Mouse (Mus musculus) Muller cell, postnatal 12 days (primary cell): ENCODE results near the gene Usp9x.

ENCODE experiments used
- DNase-seq: peaks from one replicate; pipeline ENCODE4 v3.0.0-alpha.2; 2015; ENCODE audit errors: inconsistent ontology term

The Usp9x gene

DNA sequence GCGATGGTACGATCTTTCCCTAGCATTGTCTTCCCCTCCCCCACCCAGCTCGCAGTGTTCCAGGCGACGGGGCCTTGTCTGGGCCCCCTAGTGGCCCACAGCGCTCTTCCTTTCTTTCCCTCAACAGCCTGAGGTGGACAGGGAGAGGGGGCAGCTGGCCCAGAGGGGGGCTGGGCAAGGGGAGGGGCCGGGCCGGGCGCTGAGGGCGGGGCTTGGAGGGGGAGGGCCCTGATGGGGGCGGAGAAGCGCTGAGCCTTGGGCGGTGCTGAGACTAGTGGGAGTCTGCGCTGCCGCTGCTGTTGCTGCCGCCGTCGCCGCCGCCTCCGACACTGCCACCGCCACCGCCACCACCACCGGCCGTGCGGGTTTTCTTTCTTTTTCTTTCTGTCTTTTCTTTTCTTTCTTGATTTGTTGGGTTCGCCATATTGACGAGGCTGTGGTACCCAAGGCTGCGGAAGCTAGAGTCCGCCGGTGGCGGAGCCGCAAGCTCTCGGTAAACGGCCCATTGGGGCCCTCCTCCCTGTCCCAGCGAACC lies at the start of gene Usp9x:
Gene Usp9x, plus strand, starts transcription at position 258 of the 535 bp plus-strand sequence.
- peak; percentile 96 for DNase-seq

DNA sequence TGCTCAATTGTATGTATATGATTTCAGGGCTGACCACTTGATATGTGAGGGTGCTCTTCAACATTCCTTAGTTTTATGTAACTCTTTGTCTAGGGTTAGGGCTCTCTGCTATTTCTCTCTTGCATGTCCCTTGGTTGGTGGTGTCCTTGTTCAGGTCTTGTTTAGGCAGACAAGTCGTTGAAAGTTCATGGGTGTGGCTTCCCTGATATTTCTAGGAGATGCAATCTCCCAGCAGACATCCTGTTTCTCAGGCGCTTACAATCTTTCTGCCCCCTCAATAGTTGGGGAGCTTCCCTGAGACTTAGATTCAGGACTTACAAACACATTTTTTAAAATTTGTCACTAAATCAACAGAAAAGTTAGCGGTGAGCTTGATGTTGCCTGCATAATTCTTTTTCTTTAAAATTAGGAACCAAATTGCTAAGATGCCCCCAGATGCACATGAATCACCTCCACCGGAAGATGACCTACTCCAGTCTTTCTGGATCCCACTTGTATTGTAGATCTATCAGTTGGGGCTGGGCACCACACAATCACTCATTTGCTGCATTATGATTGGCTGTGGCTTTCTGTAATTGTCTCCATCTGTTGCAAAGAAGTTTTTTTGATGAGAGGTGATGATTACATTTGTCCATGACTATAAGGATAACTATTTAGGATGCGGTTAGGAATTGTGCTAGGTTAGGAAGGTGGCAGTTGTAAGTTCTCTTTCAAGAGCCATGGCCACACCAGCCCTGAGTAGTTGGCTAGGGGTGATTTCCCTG lies 48.6 kb upstream of the Usp9x start:
- no peak for DNase-seq

GRCm38 (mm10) chrX:13024539-13025202 lies 46.6 kb upstream of the Usp9x start:
- no peak for DNase-seq

DNA sequence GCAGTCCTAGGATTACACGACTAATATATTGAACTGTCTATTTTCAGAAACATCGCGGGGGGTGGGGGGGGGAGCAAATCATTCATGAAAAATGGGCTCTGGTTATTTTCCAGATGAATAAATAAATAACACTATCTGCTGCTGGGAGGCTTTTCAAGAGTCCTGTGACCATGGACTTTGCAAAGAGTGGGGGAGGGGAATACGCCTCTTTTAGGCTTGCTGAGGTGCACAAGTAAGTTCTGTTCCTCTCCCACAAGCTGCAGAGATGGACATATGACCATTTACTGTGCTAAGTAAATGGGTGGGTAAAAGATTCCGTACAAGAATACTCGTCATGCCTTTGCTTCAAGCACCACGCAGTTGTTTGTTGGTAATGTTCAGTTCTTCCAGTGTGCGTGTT lies 46.0 kb upstream of the Usp9x start:
- DNase-seq: no peak

- DNase-seq: no peak
These were observed 43.1 kb upstream of the Usp9x start for GRCm38 (mm10) chrX:13028156-13028555.

DNA sequence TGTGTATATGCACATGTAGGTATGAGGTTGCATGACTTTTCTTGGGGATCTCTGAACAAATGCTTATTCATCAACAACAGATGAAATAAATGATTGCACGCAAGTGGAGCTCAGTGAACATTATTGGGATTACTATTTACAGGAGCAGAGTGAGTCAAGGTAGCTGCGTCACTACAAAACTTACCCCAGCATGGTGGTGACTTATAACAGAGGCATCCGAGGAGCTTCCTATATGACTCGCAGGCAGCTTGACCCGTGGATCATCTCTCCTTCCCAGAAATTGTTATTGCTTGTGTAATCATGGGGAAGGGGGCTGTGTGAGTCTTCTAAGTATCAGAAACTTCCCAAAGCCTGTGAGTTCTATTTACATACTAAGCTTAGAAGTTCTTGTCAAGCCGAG lies 41.3 kb upstream of the Usp9x start:
- no peak for DNase-seq

DNA sequence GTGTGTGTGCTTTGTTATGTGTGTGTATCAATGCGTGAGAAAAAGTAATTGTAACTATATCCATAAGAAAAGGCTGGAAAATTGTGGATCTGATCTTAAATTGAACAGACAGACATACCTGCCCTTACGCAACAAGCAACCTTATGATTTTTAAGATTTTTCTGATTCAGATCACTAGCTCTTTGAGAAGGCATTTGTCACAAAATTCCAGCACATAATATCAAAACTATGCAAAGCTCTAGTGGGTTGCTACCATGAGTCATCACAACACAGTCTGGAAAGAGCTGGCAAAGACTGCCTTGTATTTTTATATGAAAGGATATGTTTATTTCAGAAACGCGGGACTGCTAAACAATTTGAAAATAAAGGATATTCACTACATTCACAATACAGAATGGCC lies 34.2 kb upstream of the Usp9x start:
- peak; percentile 74 for DNase-seq

GRCm38 (mm10) chrX:13039211-13039610 lies 32.1 kb upstream of the Usp9x start:
- DNase-seq: peak; percentile 82

GRCm38 (mm10) chrX:13040391-13040790 lies 30.9 kb upstream of the Usp9x start:
- DNase-seq: no peak

DNA sequence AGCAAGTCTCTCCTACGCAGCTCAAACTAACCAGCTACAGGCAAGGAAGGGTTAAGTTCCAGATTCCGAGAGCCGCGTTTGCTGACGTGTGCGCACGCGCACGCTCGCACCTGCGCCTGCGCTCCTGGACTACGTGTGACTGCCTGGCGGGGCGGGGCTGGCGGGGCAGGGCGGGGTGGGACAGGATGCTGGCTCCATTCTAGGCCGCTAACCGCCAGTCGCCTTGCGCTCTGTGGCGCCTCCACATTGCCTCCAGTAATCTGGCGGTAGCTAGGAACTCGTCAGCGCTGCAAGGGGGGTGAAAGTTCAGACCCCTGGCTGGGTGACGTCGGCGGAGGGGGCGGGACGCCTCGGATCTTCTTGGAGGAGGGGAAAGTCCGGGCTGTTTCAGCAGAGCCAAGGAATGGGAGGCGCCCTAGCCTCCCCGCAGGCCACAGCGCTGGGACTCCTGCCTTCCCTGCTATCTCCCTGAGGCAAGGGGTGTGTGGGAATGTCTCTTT lies 29.6 kb upstream of the Usp9x start:
- DNase-seq: peak; percentile 97

GRCm38 (mm10) chrX:13043780-13044179 lies 27.5 kb upstream of the Usp9x start:
- no peak for DNase-seq

GRCm38 (mm10) chrX:13044666-13045065 lies 26.6 kb upstream of the Usp9x start:
- DNase-seq: no peak

GRCm38 (mm10) chrX:13046893-13047435 lies 24.3 kb upstream of the Usp9x start:
- DNase-seq: no peak

DNA sequence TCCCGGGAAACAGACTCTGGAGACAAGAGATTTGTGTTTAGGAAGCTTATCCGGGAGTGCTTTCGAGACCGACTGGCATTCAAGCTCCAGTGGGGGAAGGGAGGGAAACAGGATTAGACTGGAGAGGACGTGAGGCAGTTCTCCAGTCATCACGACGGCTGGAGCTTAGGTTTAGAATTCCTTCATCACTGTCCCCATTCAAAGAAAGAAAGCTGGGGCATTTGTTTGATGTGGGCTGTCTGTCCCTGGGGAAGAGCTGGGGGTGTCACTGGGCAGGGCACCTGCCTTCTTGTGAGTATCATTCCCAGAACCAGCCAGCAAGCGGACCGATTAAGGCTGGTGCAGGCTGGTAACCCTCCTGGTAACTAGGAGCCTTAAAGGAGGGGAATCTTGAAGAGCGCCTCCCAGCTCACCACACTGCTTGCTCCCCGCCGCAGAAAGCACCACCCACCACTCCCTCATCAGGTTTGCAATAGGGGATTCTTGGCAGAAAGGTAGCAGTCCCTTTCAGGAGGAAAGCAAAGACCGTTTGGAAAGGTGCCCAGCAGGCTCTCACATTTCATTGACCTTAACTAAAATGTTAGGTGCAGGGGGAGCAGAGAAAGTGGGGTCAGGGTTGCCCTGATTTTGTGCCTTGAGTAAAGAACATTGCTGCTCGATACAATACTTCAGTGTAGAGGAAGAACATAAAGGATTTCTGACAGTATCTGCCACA lies 23.5 kb upstream of the Usp9x start:
- peak; percentile 24 for DNase-seq

GRCm38 (mm10) chrX:13054612-13055011 lies 16.7 kb upstream of the Usp9x start:
- DNase-seq: no peak

GRCm38 (mm10) chrX:13061961-13062360 lies 9.3 kb upstream of the Usp9x start:
- no peak for DNase-seq

GRCm38 (mm10) chrX:13064273-13064925 lies 6.9 kb upstream of the Usp9x start:
- no peak for DNase-seq

DNA sequence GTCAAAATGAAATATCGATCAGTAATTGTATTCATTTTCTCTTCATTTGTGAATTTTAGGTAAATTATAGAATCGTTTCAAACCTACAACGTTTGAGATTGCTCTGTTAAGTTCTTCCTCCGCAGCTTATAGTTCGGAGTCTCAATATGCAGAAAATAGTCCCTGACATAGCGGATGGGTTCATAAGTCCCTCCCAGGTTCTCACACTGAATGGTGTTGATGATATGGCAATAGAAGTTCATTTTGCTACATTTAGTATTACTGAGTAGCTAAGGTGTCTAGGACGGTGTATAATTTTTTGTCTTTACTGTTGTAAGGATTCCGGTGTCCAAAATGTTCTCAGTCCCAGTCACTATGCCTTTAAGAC lies 1.1 kb upstream of the Usp9x start:
- DNase-seq: no peak

- peak; percentile 96 for DNase-seq
These were observed 591 bp upstream of the Usp9x start for GRCm38 (mm10) chrX:13070573-13071240.

GRCm38 (mm10) chrX:13071776-13072460 lies 620 bp downstream of the Usp9x start:
- DNase-seq: peak; percentile 83
